Mouse (Mus musculus) CH12.LX (cell line): ENCODE data around the gene Ssbp3. TPM values are rescaled to one million over a fixed set of nuclear protein-coding genes. Genes with fewer than 3 reads are reported as not detected.
A peak's percentile ranks its signal among the peaks of the same experiment; 100 is the strongest.

Source experiments
- DNase-seq: peaks from one replicate; pipeline ENCODE4 v3.0.0-alpha.2; 2013; ENCODE audit errors: extremely low read depth
- H3K27ac ChIP-seq: 2 replicates; pipeline ENCODE4 v1.5.1; 2012; ENCODE audit warnings: low read depth, mild to moderate bottlenecking, control low read depth, moderate library complexity; ENCODE audit not compliant: insufficient read depth
- H3K27me3 ChIP-seq: replicated peaks from 2 replicates; pipeline ENCODE3; 2012; ENCODE audit warnings: inconsistent platforms
- H3K36me3 ChIP-seq, 2 experiments: replicated peaks in 1 of 2; 2 replicates each; pipeline versions ENCODE3 to v1.6.1; 2012; ENCODE audit warnings: inconsistent platforms in 1 of 2, low read length in 1 of 2, mild to moderate bottlenecking in 1 of 2, mixed read lengths in 1 of 2, moderate library complexity in 1 of 2; ENCODE audit not compliant: control insufficient read depth in 1 of 2, insufficient read depth in 1 of 2
- H3K4me1 ChIP-seq, 2 experiments: 2 replicates each; pipeline ENCODE4 v1.6.1; 2012; ENCODE audit warnings: inconsistent platforms in 1 of 2, moderate library complexity in 1 of 2; ENCODE audit not compliant: insufficient read depth in 2 of 2, control insufficient read depth in 1 of 2
- H3K4me2 ChIP-seq: 2 replicates; pipeline ENCODE4 v1.6.1; 2012; ENCODE audit warnings: low read depth, mild to moderate bottlenecking, control low read depth; ENCODE audit not compliant: poor library complexity, insufficient read depth, severe bottlenecking
- H3K4me3 ChIP-seq, 3 experiments: fragments of 150-350 bp in 1 of 3; sonication (generic) in 1 of 3; replicated peaks in 1 of 3; 2 replicates each; pipeline versions ENCODE3 to v1.5.1; 2011 to 2012; ENCODE audit warnings: low read depth in 2 of 3, low read length in 2 of 3, mild to moderate bottlenecking in 2 of 3, moderate library complexity in 2 of 3, control low read depth in 1 of 3, improper control_type of control experiment in 1 of 3, inconsistent platforms in 1 of 3, mixed read lengths in 1 of 3; ENCODE audit not compliant: poor library complexity in 1 of 3
- H3K79me2 ChIP-seq: replicated peaks from 2 replicates; pipeline ENCODE4 v1.6.1; 2012; ENCODE audit warnings: mild to moderate bottlenecking, moderate library complexity; ENCODE audit not compliant: control insufficient read depth, poor library complexity, insufficient read depth, severe bottlenecking; ENCODE audit errors: extremely low read depth
- H3K9ac ChIP-seq: 2 replicates; pipeline ENCODE4 v1.6.1; 2012; ENCODE audit warnings: low read depth, mild to moderate bottlenecking, control low read depth, moderate library complexity; ENCODE audit not compliant: insufficient read depth
- H3K9me3 ChIP-seq: replicated peaks from 2 replicates; pipeline ENCODE3; 2012; ENCODE audit warnings: low read length, inconsistent platforms, mixed read lengths
- BHLHE40 ChIP-seq: IDR thresholded peaks from 2 replicates; pipeline ENCODE4 v1.6.1; 2011; ENCODE audit warnings: mild to moderate bottlenecking, low read depth, low read length, improper control_type of control experiment
- CHD1 ChIP-seq: IDR thresholded peaks from 2 replicates; pipeline ENCODE4 v1.6.1; 2012; ENCODE audit warnings: low read depth, low read length, improper control_type of control experiment, inconsistent platforms
- CHD2 ChIP-seq: IDR thresholded peaks from 2 replicates; pipeline ENCODE4 v1.6.1; 2011; ENCODE audit warnings: low read length, improper control_type of control experiment
- CTCF ChIP-seq, 2 experiments: IDR thresholded peaks in 1 of 2; conservative IDR thresholded peaks in 1 of 2; 2 replicates each; pipeline ENCODE4 v1.5.1; 2011 to 2012; ENCODE audit warnings: low read depth in 2 of 2, low read length in 2 of 2, improper control_type of control experiment in 1 of 2, inconsistent platforms in 1 of 2, mild to moderate bottlenecking in 1 of 2, moderate library complexity in 1 of 2
- E2F4 ChIP-seq: IDR thresholded peaks from 2 replicates; pipeline ENCODE4 v1.6.1; 2011; ENCODE audit warnings: low read depth, low read length, improper control_type of control experiment; ENCODE audit not compliant: insufficient replicate concordance
- ELF1 ChIP-seq: IDR thresholded peaks from 2 replicates; pipeline ENCODE4 v1.6.1; 2014; ENCODE audit warnings: low read depth, mild to moderate bottlenecking, inconsistent platforms, low read length, improper control_type of control experiment
- EP300 ChIP-seq: IDR thresholded peaks from 2 replicates; pipeline ENCODE4 v1.6.1; 2011; ENCODE audit warnings: low read length, improper control_type of control experiment
- ETS1 ChIP-seq: conservative IDR thresholded peaks from 2 replicates; pipeline ENCODE4 v1.6.1; 2012; ENCODE audit warnings: low read depth, mild to moderate bottlenecking, inconsistent platforms, low read length, improper control_type of control experiment, moderate library complexity
- GABPA ChIP-seq: IDR thresholded peaks from 2 replicates; pipeline ENCODE4 v1.6.1; 2012; ENCODE audit warnings: low read depth, low read length, improper control_type of control experiment, inconsistent platforms; ENCODE audit not compliant: insufficient replicate concordance
- HCFC1 ChIP-seq: IDR thresholded peaks from 2 replicates; pipeline ENCODE4 v1.6.1; 2012; ENCODE audit warnings: low read depth, mild to moderate bottlenecking, inconsistent platforms, low read length, improper control_type of control experiment
- IRF4 ChIP-seq: IDR thresholded peaks from 2 replicates; pipeline ENCODE4 v1.6.1; 2014; ENCODE audit warnings: low read depth, mild to moderate bottlenecking, inconsistent platforms, low read length, improper control_type of control experiment
- JUN ChIP-seq: IDR thresholded peaks from 2 replicates; pipeline ENCODE4 v1.6.1; 2011; ENCODE audit warnings: low read depth, mild to moderate bottlenecking, low read length, improper control_type of control experiment, moderate library complexity; ENCODE audit not compliant: insufficient read depth
- JUND ChIP-seq: conservative IDR thresholded peaks from 2 replicates; pipeline ENCODE4 v1.6.1; 2011; ENCODE audit warnings: low read depth, low read length, improper control_type of control experiment
- KAT2A ChIP-seq: IDR thresholded peaks from 2 replicates; pipeline ENCODE4 v1.6.1; 2012; ENCODE audit warnings: low read length, improper control_type of control experiment, inconsistent platforms; ENCODE audit not compliant: insufficient replicate concordance
- MAFK ChIP-seq: IDR thresholded peaks from 2 replicates; pipeline ENCODE4 v1.6.1; 2011; ENCODE audit warnings: low read length, improper control_type of control experiment; ENCODE audit not compliant: insufficient replicate concordance
- MAX ChIP-seq: IDR thresholded peaks from 2 replicates; pipeline ENCODE4 v1.6.1; 2011; ENCODE audit warnings: low read length, improper control_type of control experiment
- MAZ ChIP-seq: IDR thresholded peaks from 2 replicates; pipeline ENCODE4 v1.6.1; 2012; ENCODE audit warnings: low read depth, mild to moderate bottlenecking, inconsistent platforms, low read length, improper control_type of control experiment, moderate library complexity
- MEF2A ChIP-seq: IDR thresholded peaks from 2 replicates; pipeline ENCODE4 v1.6.1; 2014; ENCODE audit warnings: low read depth, mild to moderate bottlenecking, inconsistent platforms, low read length, improper control_type of control experiment, borderline replicate concordance
- MXI1 ChIP-seq: IDR thresholded peaks from 2 replicates; pipeline ENCODE4 v1.6.1; 2011; ENCODE audit warnings: mild to moderate bottlenecking, low read depth, low read length, improper control_type of control experiment
- MYC ChIP-seq: IDR thresholded peaks from 2 replicates; pipeline ENCODE4 v1.6.1; 2011; ENCODE audit warnings: low read depth, mild to moderate bottlenecking, improper control_type of control experiment, low read length
- NELFE ChIP-seq: IDR thresholded peaks from 2 replicates; pipeline ENCODE4 v1.6.1; 2011; ENCODE audit warnings: low read depth, low read length, improper control_type of control experiment
- NRF1 ChIP-seq: IDR thresholded peaks from 2 replicates; pipeline ENCODE4 v1.6.1; 2014; ENCODE audit warnings: low read depth, mild to moderate bottlenecking, inconsistent platforms, low read length, improper control_type of control experiment, moderate library complexity
- PAX5 ChIP-seq: IDR thresholded peaks from 2 replicates; pipeline ENCODE4 v1.6.1; 2012; ENCODE audit warnings: low read length, inconsistent platforms, mixed read lengths
- POLR2A ChIP-seq: IDR thresholded peaks from 2 replicates; pipeline ENCODE4 v1.6.1; 2011; ENCODE audit warnings: low read depth, mild to moderate bottlenecking, improper control_type of control experiment, low read length
- POLR2AphosphoS2 ChIP-seq: IDR thresholded peaks from 2 replicates; pipeline ENCODE4 v1.6.1; 2011; ENCODE audit warnings: low read depth, low read length, improper control_type of control experiment
- RAD21 ChIP-seq: IDR thresholded peaks from 2 replicates; pipeline ENCODE4 v1.6.1; 2011; ENCODE audit warnings: low read depth, mild to moderate bottlenecking, low read length, improper control_type of control experiment, moderate library complexity
- RCOR1 ChIP-seq: conservative IDR thresholded peaks from 2 replicates; pipeline ENCODE4 v1.6.1; 2012; ENCODE audit warnings: low read depth, mild to moderate bottlenecking, inconsistent platforms, low read length, improper control_type of control experiment
- SIN3A ChIP-seq: IDR thresholded peaks from 2 replicates; pipeline ENCODE4 v1.6.1; 2012; ENCODE audit warnings: low read length, improper control_type of control experiment, inconsistent platforms
- SMC3 ChIP-seq: IDR thresholded peaks from 2 replicates; pipeline ENCODE4 v1.6.1; 2011; ENCODE audit warnings: low read depth, low read length, improper control_type of control experiment
- TBP ChIP-seq: conservative IDR thresholded peaks from 2 replicates; pipeline ENCODE4 v1.6.1; 2011; ENCODE audit warnings: low read depth, low read length, improper control_type of control experiment
- TCF12 ChIP-seq: IDR thresholded peaks from 2 replicates; pipeline ENCODE4 v1.6.1; 2014; ENCODE audit warnings: low read depth, mild to moderate bottlenecking, inconsistent platforms, low read length, improper control_type of control experiment
- UBTF ChIP-seq: IDR thresholded peaks from 2 replicates; pipeline ENCODE4 v1.6.1; 2012; ENCODE audit warnings: low read depth, mild to moderate bottlenecking, inconsistent platforms, low read length, improper control_type of control experiment, moderate library complexity
- USF1 ChIP-seq: IDR thresholded peaks from 2 replicates; pipeline ENCODE4 v1.6.1; 2014; ENCODE audit warnings: low read depth, mild to moderate bottlenecking, inconsistent platforms, low read length, improper control_type of control experiment
- USF2 ChIP-seq: conservative IDR thresholded peaks from 2 replicates; pipeline ENCODE4 v1.6.1; 2011; ENCODE audit warnings: low read depth, low read length, improper control_type of control experiment
- ZC3H11A ChIP-seq: IDR thresholded peaks from 2 replicates; pipeline ENCODE4 v1.6.1; 2012; ENCODE audit warnings: low read depth, mild to moderate bottlenecking, inconsistent platforms, low read length, improper control_type of control experiment
- ZKSCAN1 ChIP-seq: IDR thresholded peaks from 2 replicates; pipeline ENCODE4 v1.6.1; 2012; ENCODE audit warnings: low read depth, inconsistent platforms, low read length, improper control_type of control experiment, borderline replicate concordance
- ZMIZ1 ChIP-seq: IDR thresholded peaks from 2 replicates; pipeline ENCODE4 v1.6.1; 2012; ENCODE audit warnings: low read depth, mild to moderate bottlenecking, inconsistent platforms, low read length, improper control_type of control experiment
- ZNF384 ChIP-seq: IDR thresholded peaks from 2 replicates; pipeline ENCODE4 v1.6.1; 2012; ENCODE audit warnings: low read depth, low read length, improper control_type of control experiment, inconsistent platforms
- dilution Hi-C: fragments of 300-500 bp; cut with MboI; formaldehyde crosslinking; loops from 2 replicates; pipeline ENCODE4 v1.14.3; 2020; ENCODE audit warnings: low sequenced_read_pairs; ENCODE audit not compliant: extremely low pct_unique_long_range_greater_than_20kb, extremely low pct_ligation_motif_present
- in situ Hi-C: fragments of 300-500 bp; cut with MboI; formaldehyde crosslinking; loops from 3 replicates; pipeline ENCODE4 v1.14.3; 2019; ENCODE audit warnings: low sequenced_read_pairs, low pct_ligation_motif_present, low pct_unique_long_range_greater_than_20kb, mixed read lengths
- polyA plus RNA-seq: library from polyadenylated mRNA; unstranded; fragments of >175 nt; gene quantifications from 2 replicates; pipeline ENCODE4 v1.2.1, GENCODE M21; 2012; ENCODE audit warnings: low read depth; ENCODE audit not compliant: insufficient read length
- total RNA-seq, 2 experiments: library from RNA; depleted of rRNA; stranded (reverse); fragments of 300-350 nt in 1 of 2; fragments of >200 nt in 1 of 2; gene quantifications; 2 replicates each; pipeline ENCODE4 v1.2.3; 2012 to 2014

Ssbp3 gene
- total and polyA plus RNA-seq, 3 experiments = 32.4 to 129 (median 76.5) TPM

- H3K9ac ChIP-seq = no peak overlapping the region
- DNase-seq = peak; percentile 54
- peaks cover 80 to 98% of the 10 kb centered on the region in 2 experiments for H3K4me1 ChIP-seq
- peak overlapping the region; percentile 68 for H3K4me2 ChIP-seq
- in situ Hi-C loops = no loop called here
- H3K27ac ChIP-seq = peak overlapping the region; percentile 82
- peaks cover 18 to 67% of the 10 kb centered on the region in 2 experiments for H3K36me3 ChIP-seq
- H3K4me3 ChIP-seq = no peak overlapping the region
- no peaks in the 10 kb centered on the region for H3K27me3 ChIP-seq
- H3K79me2 ChIP-seq = peaks cover 14% of the 10 kb centered on the region; the same call in 1 of the 2 replicates
- peak; percentile 75 for TF ChIP-seq EP300
- TF ChIP-seq CTCF (conservative IDR thresholded peaks at IDR 0.05 in 1 of 2, IDR thresholded peaks at IDR 0.05 in 1 of 2; ENCODE audit: low read depth in 2 of 2, low read length in 2 of 2) = no peak
- TF ChIP-seq POLR2A = no peak
- TF ChIP-seq GABPA = no peak
- peak; percentile 26; the same call in 1 of the 2 replicates for TF ChIP-seq SIN3A
- TF ChIP-seq HCFC1 = no peak
- TF ChIP-seq MAZ = peak; percentile 26; the same call in 1 of the 2 replicates
- TF ChIP-seq ZKSCAN1 = no peak
- TF ChIP-seq UBTF = no peak
- peak; percentile 78 for TF ChIP-seq ETS1
- TF ChIP-seq PAX5 = no peak
- TF ChIP-seq TBP = 0 out of 2 replicates have a peak, but pooled peaks have one; percentile 33
- no peak for TF ChIP-seq KAT2A
- no peak for TF ChIP-seq CHD1
- no peak for TF ChIP-seq RAD21
- TF ChIP-seq MAX = no peak
- TF ChIP-seq MEF2A = peak; percentile 96
- TF ChIP-seq E2F4 = no peak
- TF ChIP-seq IRF4 = peak; percentile 85
- TF ChIP-seq RCOR1 = no peak
- peak; percentile 68; the same call in 1 of the 2 replicates for TF ChIP-seq TCF12
- no peak for TF ChIP-seq SMC3
- TF ChIP-seq NRF1 = no peak
- no peak for TF ChIP-seq CHD2
- no peak for TF ChIP-seq POLR2AphosphoS2
- peak; percentile 28; the same call in 1 of the 2 replicates for TF ChIP-seq JUN
- TF ChIP-seq MAFK = no peak
- no peak for TF ChIP-seq ZMIZ1
- TF ChIP-seq BHLHE40 = peak; percentile 32; the same call in 1 of the 2 replicates
- no peak for TF ChIP-seq ZNF384
- TF ChIP-seq USF1 = no peak
- no peak for TF ChIP-seq USF2
- peak; percentile 33; the same call in 1 of the 2 replicates for TF ChIP-seq JUND
- no peak for TF ChIP-seq ZC3H11A
- TF ChIP-seq NELFE = no peak
- TF ChIP-seq MXI1 = 0 out of 2 replicates have a peak, but pooled peaks have one; percentile 53
- no peak for TF ChIP-seq MYC
- TF ChIP-seq ELF1 = no peak
- no peaks in the 10 kb centered on the region for H3K9me3 ChIP-seq
- dilution Hi-C loops = no loop called here
These were observed 28.2 kb downstream of the Ssbp3 start for GRCm38 (mm10) chr4:106938506-106939222.
